Mouse (Mus musculus) lung, adult 2 months (tissue): ENCODE data around the gene Strada. TPM values are rescaled to one million over a fixed set of nuclear protein-coding genes. Genes with fewer than 3 reads are reported as not detected.
"Not testable (repeated sequence)": the region's sequence is repeated elsewhere in the genome, so short reads cannot be mapped to it uniquely, and the experiment has no call there.

Source experiments
- DNase-seq: peaks from one replicate; pipeline ENCODE4 v3.0.0; 2022
- H3K4me1 ChIP-seq: fragments of 200-500 bp; 2 replicates; pipeline ENCODE4 v1.6.1; 2011; ENCODE audit warnings: low read length; ENCODE audit not compliant: control insufficient read depth, insufficient read depth
- H3K4me3 ChIP-seq: fragments of 200-500 bp; replicated peaks from 2 replicates; pipeline ENCODE3; 2011; ENCODE audit warnings: low read depth, mild to moderate bottlenecking, control low read depth, low read length; ENCODE audit errors: extremely low read depth
- CTCF ChIP-seq: fragments of 200-500 bp; IDR thresholded peaks from 2 replicates; pipeline ENCODE4 v1.5.1; 2011; ENCODE audit warnings: mild to moderate bottlenecking, low read length, control low read depth; ENCODE audit not compliant: insufficient read depth
- POLR2A ChIP-seq: fragments of 200-500 bp; IDR thresholded peaks from 2 replicates; pipeline ENCODE4 v1.6.1; 2011; ENCODE audit warnings: low read depth, mild to moderate bottlenecking, control low read depth, low read length, borderline replicate concordance; ENCODE audit errors: extremely low read depth
- WGBS: fragments of 180-500 bp; shearing (Covaris S2); methylation state at CpG from one replicate; pipeline ENCODE4 v1.1.7; 2018; 5-methylcytosine and 5-hydroxymethylcytosine counted together
- polyA plus RNA-seq: library from polyadenylated mRNA; depleted of rRNA; stranded (reverse); fragments of >200 nt; gene quantifications from 2 replicates; pipeline ENCODE4 v1.2.3, GENCODE M21; 2012

The Strada gene
- polyA plus RNA-seq, 1 experiment, result 33.3 TPM

- TF ChIP-seq POLR2A (no peak), CTCF (no peak)
- DNase-seq, result no peak
- 88% methylated on average over 19 of the region's 19 CpGs for WGBS
- H3K4me3 ChIP-seq, result no peak overlapping the region
- no peaks in the 10 kb centered on the region for H3K4me1 ChIP-seq
These were observed 438 bp downstream of the Strada start for GRCm38 (mm10) chr11:106201337-106202122.

DNA sequence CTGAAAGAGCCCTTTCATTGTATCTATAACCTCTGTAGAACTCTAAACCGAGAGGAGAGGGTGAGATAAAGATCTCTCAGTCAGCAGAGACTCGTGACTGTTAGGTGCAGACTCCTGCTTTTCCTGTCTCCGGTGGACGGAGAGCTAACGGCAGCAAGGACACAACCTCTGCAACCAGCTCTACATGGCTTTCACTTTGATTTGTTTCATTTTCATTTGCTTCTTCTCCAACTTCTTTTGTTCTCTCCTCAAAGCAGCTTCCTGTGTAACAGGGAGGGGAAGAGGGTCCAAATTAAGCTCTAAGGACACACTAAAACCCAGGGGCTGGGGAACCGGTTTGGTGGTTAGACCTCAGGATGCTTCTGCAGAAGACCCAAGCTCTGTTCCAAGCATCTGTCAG lies 1.2 kb downstream of the Strada start:
- no peak overlapping the region for H3K4me3 ChIP-seq
- no peaks in the 10 kb centered on the region for H3K4me1 ChIP-seq
- WGBS, result 44% methylated on average over 6 of the region's 6 CpGs
- TF ChIP-seq CTCF (no peak), POLR2A (no peak)
- DNase-seq, result no peak

- DNase-seq, H3K4me3 ChIP-seq, H3K4me1 ChIP-seq: not testable (repeated sequence)
- WGBS, result 81% methylated on average over 7 of the region's 7 CpGs
These were observed 2.0 kb downstream of the Strada start for GRCm38 (mm10) chr11:106199997-106200396.

- H3K4me3 ChIP-seq, result no peak overlapping the region
- H3K4me1 ChIP-seq, result peaks cover 2% of the 10 kb centered on the region; the same call in 1 of the 2 replicates
- 80% methylated on average over 4 of the region's 4 CpGs for WGBS
- TF ChIP-seq CTCF (no peak), POLR2A (no peak)
- no peak for DNase-seq
These were observed 3.7 kb downstream of the Strada start for GRCm38 (mm10) chr11:106198277-106198676.

DNA sequence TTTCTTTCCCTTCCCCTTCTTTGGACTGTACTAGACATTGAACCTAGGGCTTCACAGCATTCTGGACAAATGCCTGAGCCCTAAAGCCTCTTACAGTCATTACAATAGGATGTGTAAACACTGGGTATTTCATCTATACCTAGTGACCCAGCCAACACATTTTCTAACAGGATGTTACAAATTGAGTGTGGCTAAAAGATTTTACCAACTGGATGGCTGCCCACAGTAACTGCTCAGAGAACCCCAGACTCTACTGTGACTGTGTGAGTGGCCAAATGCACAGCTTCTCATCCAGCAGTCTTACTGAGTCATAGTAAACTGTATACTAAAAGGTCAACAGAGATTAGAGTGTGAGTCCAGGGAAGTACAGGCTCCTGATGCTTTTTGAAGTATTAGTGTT lies 6.6 kb downstream of the Strada start:
- Histone ChIP-seq H3K4me1 (peaks cover 2% of the 10 kb centered on the region), H3K4me3 (no peak overlapping the region)
- no peak for DNase-seq
- TF ChIP-seq CTCF (no peak), POLR2A (no peak)

DNA sequence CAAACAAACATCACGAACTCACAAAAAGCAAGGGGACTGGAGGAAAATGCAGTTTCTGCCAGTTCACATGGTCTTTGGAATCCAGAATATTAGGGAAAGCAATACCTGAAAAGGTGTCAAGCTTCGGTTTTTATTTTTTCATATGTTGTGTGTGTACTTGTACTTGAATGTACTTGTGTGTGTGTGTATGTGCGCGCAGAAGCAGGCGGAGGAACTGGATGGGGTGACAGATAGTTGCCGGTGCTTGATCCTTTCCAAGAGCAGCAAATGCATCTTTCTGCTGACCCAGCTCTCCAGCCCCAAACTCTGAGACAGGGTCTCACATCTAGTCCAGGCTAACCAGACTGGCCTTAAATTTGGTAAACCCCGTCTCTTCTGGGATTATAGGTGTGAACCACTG lies 7.1 kb downstream of the Strada start:
- H3K4me1 ChIP-seq, result peaks cover 2% of the 10 kb centered on the region
- no peak overlapping the region for H3K4me3 ChIP-seq
- DNase-seq, result no peak
- 79% methylated on average over 7 of the region's 7 CpGs for WGBS
- TF ChIP-seq POLR2A (no peak), CTCF (no peak)

DNA sequence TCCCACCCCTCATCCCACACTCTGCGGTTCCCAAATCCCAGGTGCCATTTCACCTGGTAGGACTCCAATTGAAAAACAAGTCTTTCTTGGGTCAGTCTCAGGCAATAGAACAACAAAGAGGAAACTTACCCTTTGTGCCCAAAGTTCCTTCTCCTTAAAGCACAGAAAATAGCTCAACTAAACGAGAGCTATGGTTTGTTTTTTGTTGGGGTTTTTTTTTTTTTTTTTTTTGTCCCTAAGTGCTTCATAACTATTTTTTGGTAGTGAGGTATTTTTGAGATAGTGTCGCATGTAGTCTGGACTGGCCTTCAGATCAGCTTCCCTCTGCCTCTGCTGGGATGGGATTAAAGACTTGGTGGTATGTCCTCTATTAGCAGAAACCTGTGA lies 7.8 kb downstream of the Strada start:
- 26% methylated on average over 3 of the region's 3 CpGs for WGBS
- Histone ChIP-seq H3K4me1 (peaks cover 2% of the 10 kb centered on the region), H3K4me3 (peak overlapping the region; percentile 74)
- no peak for TF ChIP-seq POLR2A
- TF ChIP-seq CTCF, result no peak
- DNase-seq, result no peak

DNA sequence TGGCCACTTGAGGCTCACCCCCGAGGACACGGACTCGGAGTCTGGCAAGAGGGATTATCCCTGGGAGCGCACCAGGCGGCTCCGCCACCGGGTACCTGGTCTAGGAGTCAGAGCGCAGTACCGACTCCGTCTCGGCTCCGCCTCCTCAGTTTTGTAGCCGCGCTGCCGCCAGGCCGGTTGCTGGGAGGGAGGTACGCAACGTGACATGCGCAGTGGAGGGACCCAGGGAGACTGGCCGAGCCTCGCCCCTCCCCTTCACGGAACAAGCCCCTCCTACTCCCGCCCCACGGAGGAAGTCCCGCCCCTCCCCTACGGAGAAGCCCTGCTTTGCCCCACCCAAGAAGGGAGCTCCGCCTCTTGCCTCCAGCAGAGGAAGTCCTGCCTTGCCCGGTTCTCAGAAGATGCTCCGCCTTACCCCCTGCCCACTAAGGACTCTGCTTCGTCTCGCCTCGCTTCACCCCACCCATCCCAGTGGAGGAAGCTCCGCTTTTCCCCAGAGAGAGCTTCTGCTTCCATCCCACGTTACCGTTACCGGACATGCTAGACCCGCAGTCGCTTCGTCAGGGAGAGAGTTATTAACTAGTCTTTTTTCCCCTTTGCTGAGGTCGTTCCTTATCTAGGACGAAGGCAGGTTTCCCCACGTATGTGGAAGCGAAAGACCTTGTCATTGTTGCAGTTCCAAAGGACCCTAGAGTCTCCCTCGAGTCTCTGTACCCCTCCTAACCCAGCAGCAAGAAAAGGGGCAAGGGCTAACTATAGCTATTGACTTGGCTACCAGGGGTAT lies 8.4 kb downstream of the Strada start:
- TF ChIP-seq POLR2A (peak; percentile 97), CTCF (no peak)
- peaks cover 2% of the 10 kb centered on the region for H3K4me1 ChIP-seq
- peak; percentile 94 for DNase-seq
- WGBS, result under 1% methylated on average over 43 of the region's 44 CpGs
- H3K4me3 ChIP-seq, result peak overlapping the region; percentile 77

GRCm38 (mm10) chr11:106192657-106193370 lies 9.2 kb downstream of the Strada start:
- Histone ChIP-seq H3K4me1 (peaks cover 2% of the 10 kb centered on the region), H3K4me3 (peak overlapping the region; percentile 77)
- WGBS, result 8% methylated on average over 19 of the region's 19 CpGs
- DNase-seq, result no peak
- TF ChIP-seq POLR2A (no peak), CTCF (no peak)
